Mouse (Mus musculus) ES-CJ7 (cell line): ENCODE data around the gene Parp8.

Source experiments
- DNase-seq: peaks from one replicate; pipeline ENCODE4 v3.0.0; 2011; ENCODE audit warnings: low read depth, low spot score

The Parp8 gene

DNA sequence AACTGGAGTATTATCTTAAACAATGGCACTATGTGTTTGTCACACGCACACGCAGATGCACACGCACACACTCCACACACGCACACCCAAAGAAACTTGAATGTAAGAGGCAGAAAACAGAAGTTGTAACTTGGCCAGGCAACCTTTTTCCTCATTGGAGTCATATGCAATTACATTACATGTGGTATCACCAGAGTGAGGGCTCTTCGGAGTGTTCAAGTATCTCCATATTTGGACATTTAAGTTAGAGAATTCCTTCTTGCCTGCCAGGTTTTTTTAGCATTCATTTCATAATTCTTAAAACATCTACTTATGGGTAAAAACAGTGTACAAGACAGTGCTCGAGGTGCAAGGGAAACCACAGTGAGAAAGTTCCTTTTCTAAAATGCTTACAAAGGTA is 6.7 kb downstream of the Parp8 start:
- no peak for DNase-seq

DNA sequence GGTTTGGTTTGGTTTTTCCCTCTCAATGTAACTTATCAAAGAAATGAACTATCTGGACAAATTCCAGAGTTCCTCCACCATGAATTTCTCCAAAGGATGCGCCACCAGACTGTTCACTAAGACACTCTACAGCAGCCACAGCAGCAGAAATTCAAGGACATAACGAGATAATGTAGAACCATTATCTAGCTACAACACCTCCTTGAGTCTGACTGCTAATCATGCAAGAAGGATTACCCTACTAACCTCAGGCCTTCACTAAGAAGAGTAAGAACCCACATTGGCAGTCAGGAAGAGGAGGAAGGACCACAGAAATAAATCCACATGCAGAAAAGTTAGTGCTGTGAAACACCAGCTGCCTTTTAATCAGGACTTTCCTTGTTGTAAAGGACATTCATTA is 11.8 kb downstream of the Parp8 start:
- DNase-seq = no peak

DNA sequence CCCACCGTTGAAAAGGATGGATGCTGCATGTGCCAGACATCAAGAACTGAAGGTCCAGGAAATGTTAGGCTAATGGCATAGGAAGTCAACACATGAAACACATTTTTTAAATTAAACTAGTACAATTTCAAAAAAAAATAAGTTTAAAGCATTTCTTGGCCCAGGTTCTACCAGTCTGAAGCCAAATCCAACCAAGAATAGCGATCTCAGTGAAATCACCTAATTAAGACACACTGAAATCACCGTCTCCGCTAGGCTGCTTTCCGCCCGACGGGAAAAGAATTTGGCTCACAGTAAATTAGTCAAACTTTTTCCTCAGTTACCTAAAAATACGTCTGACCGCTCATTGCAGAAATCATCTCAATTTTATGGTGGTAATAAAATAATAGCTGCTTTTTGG is 13.3 kb downstream of the Parp8 start:
- no peak for DNase-seq

DNA sequence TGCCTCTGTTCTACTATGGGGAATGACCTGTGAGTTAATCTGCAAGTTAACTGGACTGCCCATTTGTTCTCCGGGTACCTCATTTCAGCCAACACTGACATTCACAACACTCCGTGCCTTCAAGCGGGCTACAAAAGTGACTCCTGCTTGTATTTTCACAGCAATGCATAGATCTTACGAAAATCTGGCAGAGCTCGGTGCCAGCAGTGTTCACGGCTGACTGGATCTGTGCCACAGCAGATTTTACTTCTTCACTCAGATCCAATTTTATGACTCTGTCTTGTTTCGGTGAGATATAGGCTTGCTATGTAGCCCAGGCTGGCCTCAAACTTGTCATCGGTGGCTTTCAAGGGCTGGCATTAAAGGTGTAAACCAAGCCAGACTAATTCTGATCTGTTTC is 15.2 kb downstream of the Parp8 start:
- DNase-seq = no peak

DNA sequence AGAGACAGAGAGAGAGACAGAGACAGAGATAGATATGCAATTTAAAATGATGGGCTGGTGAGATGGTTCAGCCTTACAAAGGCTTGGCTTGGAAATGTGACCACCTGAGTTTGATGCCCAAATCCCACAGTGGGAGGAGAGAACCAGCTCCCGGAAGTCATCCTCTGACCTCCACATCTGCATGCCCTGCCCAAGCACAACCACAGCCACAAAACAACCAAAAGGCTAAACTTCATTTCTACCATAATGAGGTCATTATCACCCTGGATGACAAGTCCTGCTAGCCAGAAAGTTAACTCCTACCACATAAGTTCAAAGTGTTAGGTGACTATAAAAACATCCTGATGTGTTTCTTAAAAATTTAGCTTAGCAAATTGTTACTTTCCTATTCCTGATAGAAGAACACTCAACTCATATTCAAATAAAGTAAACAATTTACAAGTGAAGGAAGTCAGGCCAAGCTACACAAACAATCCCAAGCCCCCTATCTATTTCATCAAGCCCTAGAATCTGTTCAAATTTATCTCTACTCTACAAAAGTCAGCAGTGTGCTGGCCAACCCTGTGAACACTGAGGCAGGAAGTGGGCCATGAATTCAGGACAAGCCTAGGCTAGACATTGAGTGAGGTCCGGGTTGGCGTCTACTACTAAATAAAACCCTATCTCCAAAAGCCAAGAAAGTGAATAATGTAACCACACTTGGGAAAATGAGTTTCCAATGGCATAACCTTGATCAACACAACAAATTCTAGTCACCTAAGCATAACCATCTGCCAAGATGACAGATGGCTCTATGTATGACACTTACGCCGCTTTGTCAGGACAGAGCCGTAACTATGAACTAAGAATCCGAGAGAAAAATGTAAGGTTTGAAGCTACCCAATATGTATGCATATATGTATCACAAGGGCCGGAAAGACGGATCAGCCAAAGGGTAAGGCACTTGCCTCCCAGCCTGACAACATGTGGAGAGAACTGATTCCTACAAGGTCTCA is 17.0 kb downstream of the Parp8 start:
- no peak for DNase-seq

DNA sequence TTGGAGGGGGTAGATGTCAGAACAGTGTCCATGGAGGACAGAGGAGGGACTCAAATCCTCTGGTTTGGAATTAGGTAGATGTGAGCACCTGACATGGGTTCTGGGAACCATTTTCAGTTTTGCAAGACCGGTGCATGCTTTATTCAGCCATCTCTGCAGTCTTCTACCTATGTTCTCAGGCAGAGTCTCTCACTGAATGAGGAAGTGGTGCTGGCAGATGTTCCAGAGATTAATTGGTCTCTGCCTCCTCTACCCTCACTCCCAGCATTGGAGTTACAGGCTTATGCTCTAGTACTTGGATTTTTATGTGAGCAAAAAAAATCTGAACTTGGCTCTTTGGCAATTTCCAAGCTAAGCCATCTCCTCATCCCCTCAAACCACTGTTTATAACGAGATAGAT is 17.8 kb downstream of the Parp8 start:
- DNase-seq = no peak

DNA sequence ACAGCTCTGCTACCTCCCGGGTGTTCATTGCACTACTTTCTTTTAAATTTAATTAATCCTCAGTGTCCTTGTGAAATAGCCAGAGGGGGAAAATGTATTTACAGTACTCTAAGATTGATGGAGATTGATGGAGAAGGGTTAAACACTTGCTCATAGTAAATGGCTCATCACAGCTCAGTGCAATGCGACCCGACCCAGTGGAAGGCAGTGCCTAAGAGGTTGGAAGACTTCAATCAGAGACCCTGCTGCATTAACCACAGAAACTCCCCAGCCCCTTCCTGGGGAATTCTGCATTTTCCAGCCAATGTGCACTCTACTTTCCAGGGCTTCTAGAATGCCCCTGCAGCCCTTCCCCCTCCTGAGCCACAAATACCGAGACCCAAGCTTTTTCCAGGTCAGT is 18.7 kb downstream of the Parp8 start:
- no peak for DNase-seq

DNA sequence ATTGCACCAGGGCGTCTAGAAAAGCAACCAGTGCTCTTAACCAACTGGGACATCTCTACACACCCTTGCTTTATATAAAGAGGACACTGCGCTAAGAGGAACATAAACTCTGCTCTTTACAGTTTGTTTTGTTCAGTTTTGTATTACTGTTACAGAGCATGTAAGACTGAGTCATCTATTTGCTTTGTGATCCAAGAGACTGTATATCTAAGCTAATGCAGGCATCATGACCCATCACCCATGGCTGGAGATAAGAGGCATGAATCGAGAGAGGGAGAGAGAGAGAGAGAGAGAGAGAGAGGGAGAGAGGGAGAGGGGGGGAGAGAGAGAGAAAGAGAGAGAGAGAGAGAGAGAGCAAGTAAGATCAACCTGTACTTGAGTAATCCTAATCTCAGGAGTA is 24.8 kb downstream of the Parp8 start:
- no peak for DNase-seq

DNA sequence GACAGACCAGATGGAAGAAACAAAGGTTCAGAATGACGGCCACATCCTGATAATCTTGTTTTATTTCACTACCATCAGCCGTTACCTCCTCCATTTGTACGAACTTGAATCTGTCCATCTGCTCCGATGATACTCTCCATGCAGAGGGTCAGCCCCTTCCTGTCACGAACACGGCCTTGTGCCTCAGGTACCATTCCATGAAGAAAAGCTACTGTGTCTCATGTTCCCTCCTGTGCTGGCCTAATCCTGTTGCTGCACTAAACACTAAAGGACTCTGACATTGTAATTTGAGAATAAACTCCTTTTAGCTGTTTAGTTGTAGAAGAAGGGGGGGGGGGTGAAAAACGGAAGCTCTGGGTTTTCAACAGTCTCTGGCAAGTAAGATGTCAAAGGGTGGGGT is 33.8 kb downstream of the Parp8 start:
- DNase-seq = no peak

DNA sequence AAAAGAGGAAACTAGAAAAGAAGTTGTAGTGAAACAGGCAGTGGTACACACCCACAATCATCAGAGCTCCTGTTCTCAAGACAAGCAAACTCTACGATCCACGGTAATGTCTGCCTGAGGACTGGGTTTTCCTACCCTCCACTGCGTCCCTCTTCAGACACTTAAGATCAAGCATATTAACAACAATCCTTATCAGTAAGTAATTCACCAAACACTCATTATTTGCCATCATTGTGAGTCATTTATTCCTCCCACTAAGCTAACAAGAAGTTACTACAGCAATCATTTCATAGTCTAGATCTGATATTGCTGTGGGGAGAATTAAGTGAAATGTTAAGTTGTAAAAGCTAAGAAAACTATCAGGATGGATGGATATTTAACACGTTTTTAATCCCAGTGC is 35.0 kb downstream of the Parp8 start:
- no peak for DNase-seq

DNA sequence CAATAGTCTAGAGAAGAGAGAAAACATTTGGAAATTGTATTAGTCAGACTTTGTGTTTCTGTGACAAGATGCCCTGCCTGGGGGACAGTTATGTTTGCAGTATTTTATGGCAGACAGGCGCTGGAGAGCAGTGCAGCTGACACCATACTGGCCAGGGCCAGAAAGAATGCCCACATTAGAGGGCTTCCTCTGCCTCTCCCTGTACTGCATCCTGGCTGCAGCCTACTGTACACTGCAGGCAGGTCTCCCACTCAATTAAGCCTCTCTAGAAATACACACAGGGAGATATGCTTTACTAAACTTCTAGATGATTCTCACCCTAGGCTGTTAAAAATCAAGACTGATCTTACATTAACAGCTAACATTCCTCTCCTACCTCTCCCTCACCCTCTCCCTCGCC is 36.6 kb downstream of the Parp8 start:
- DNase-seq = no peak

DNA sequence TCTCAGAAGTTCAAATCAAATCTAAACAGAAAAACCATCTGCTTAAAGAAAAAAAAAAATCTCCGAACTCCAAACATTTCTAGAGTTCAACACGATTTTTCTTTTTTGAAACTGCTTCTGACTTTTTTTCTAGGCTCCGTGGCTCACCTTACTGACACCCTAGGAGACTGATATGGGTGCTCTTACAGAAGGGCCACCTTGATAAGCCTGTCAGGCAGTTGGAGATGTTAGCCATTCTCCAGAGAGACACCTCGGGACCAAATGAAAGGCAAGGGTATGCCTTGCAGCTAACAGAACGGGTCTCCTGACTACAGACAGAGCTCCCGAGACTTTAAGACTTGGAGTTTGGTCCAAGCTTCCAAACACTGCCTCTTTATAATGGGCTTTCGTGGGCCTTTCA is 37.1 kb downstream of the Parp8 start:
- no peak for DNase-seq

DNA sequence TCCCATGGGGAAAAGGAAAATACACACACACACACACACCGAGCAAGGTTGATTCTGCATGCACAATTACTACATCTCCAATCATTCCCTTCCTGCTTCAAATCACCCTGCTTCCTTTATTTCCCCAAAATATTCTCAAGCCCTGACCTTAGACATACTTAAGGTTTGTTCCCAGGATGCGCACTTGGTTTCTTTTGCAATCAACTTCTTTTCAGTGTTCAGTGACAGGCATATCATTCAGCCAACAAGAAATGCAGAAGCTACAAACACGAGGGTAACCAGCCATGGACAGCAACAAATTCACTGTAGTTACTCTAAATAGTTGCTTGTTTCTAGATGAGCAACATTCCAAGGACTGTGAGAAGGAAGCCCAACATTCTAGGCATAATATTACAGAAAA is 38.1 kb downstream of the Parp8 start:
- DNase-seq = no peak

DNA sequence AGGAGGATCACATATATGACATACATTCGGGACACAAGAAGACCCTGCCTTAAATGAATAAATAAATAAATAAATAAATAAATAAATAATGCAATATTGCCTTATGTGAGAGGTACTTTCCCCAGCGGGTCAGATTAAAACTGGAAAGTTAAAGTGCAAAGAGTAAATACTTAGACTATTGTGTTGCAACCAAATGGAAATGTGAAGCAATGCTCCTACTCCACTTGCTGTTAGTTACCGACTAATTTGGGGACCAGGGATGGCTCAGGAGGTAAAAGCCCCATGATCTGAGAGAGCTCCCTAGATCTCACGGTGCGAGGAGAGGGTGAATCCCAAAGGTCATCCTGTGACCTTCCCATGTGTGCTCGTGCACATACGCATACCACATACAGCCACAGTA is 38.7 kb downstream of the Parp8 start:
- DNase-seq = no peak

DNA sequence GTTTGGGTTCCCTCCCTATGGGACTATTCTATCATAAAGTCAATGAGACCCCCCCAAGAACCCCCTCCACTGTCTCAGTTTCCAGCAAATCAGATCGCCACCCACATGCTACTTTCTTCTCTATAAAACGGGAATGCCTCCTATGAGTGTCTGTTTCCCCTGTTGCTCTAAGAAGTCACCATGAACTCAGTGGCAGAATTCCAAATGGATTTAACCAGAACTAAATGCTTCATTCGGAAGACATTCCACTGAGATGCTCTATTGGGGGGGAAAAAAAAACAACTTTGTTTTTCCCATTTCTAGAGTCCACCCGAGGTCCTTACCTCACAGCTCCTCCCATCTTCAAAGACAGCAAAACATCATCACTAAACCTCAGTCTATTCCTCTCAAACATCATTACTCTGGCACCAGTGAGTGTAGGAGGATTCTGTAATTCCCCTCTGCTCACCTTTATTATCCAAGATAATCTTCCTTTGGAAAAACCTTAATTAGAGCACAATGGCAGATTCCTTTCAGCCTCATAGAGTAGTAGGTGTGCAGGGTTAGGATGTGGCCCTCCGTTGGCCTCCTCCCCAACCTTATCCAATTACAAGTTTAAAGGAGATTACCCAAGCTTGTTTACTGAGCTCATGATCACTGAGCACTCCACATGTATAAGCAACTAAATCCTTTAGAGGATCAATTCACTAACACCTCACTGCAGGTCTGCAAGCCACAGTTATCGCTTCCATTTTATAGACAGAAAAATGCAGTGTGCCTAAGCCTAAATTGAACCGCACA is 51.1 kb downstream of the Parp8 start:
- DNase-seq = no peak

DNA sequence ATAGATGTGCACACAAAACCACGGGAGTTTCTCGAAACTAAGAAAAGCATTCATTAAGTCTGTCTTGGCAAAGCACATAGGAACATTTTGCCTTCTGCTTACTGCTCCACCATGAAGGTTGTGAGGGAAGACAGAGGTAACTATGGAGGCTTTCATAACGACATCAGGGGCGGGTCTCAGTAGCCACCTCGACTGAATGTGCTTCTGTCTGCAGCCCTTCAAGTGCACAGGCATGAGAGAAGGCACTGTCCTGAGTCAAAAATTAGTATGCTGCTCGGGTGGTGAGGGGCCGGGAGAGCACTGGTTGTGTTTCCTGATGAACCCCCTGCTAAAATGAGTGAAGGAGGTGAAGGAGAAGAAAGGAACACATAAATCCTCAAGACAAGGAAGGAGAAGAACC is 51.8 kb downstream of the Parp8 start:
- DNase-seq = no peak

DNA sequence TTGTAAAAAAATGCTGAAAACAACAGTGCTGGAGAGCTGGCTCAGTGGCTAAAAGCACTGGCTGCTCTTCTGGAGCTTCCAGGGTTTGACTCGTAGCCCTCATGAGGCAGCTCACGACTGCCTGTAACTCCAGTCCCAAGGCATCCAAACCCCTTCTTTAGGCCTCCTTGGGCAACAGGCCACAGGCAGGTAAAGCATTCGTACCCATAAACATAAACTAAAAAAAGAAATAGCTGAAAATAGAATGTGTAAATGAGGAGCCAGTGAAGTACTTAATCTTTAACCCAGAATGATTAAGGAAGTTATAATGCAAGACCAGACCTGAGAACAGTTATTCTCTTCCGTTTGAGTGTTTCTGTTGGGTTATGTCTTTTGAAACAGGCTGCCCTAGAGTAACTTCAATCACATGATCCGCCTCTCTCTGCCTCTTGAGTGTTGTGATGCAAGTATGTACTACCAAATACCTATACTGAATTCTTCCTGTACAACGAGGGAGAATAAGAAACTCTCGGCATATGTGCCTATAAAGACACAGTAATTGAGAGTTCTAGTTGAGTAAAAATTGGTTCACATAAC is 53.2 kb downstream of the Parp8 start:
- DNase-seq = no peak

DNA sequence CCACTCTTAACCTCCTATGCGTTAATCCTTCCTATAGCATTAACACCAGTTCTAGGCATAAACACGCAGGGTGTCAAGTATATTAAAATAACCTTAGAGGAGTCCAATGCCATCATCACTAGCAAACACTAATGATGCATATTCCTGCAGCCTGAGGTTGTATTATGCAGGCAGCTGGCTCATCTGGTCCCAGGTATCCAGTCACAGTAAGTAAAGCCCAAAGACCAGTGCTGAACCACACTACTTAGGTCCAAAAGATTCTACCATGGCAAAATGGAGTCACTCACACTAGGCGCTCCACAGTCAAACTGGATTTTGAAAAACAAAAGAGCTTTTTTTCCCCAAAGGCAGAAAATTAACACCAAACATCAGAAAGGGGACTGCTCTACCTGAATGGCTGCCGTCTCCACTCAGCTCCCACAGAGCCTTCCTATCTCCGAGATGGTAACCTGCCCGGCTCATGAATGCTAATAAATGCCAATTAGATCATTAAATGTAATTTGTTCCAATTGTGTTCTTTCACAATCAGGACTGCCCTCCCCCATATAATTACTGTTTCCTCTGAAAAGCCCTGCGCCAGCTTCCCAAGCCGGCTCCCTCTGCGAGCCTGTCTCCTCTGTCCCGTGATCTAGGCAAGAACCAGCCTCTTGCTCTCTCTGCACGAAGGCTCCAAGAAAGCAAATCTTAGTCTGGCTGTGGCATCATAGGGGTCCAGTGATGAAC is 54.5 kb downstream of the Parp8 start:
- DNase-seq = no peak

DNA sequence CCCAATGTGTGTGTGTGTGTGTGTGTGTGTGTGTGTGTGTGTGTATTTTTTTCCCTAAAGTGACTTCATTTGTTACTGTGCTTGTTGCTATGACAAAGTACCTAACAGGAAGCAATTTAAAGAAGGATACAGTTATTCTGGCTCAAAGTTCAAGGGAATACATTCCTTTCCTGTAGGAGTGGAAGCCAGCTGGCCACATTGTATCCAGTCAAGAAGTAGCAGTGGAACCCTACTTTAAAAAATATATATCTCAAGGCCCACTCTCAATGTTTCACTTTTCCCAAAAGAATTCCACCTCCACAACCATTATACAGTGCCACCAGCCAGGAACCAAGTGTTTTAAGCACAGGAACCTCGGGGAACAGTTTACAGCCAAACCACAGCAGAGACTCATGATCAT is 55.7 kb downstream of the Parp8 start:
- DNase-seq = no peak

DNA sequence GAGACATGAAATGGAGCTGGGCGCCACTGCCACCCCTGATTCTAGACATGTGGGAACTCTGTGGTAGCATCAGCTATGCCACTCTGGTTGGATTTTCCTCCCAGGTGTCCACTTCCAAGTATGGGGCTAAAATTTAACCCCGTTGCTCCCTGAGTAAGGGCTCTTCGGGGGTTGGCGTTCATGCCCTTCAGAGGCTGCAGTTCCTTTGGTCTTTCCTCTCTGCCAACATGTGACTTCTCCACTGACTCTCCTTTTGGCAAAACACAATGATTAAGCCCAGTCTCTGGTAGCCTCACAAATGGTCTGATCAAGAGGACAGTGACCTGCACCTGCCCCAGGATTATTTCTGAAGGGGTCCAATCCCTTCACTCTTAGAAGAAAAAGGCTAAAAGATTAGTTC is 56.4 kb downstream of the Parp8 start:
- no peak for DNase-seq

DNA sequence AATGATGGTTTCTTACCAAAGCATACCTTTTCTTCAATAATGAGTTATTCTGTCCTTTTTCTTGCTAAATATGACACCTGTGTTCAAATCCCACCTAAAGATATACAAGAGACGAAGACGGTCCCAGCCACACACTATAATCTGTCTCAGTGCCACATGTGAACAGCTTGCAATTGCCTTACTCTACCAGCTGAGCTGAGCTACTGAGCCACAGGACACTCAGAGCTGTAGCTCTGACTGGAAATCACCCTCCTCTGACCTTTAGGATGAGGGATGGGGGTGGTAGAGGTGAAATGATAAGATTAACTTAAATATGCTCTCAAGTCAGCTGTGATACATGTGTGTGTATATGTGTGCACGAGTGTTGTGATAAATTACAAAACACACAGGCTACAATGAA is 57.9 kb downstream of the Parp8 start:
- DNase-seq = no peak
